8 mouse cellular contexts compared by ENCODE assay signal in the genomic region with DNA sequence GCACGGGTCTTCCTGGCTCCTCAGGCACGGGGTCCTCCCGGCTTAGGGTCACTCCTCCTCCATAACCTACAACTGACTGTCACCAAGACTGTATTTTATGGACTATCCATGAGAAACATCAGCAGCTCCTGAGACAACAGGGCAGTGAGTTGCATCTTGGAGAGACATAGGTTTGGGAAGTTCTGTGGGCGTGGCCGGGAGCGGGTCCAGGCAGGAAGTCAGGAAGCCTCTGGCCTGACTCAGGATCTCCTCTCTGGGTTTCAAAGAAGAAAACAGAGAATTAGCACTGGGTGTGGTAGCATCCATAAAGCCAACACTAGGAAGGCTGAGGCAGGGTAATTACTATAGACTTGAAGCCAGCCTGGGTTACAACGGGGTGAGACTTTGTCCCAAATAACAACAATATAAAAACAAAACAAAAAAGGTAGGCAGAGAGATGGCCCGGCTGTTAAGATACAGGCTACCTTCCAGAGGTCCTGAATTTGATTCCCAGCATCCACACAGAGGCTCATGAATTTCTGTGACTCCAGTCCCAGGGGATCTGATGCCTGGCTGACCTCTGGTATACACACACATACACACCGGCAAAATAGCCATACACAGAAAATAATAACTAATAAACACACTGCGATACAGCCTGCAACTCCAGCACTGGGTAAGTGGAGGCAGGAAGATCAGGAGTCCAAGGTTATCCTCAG. TPM values are rescaled to one million over a fixed set of nuclear protein-coding genes. Genes with fewer than 3 reads are reported as not detected.
DNase-seq lines count a peak whose midpoint lies in the region; ATAC-seq lines count a peak whose summit lies in the region.

No protein-coding gene starts in this region.

- DNase-seq in adrenal gland, postnatal 14 days: peak; percentile 52
- no peak for DNase-seq in adrenal gland, adult 18-20 months (ENCODE audit: low spot score in 2 of 2)
- DNase-seq in natural killer cell, adult 2 months (ENCODE audit: low spot score in 2 of 2): no peak
- no peak for DNase-seq in layer of hippocampus, postnatal 10 days (ENCODE audit: low spot score in 2 of 2)
- no peak for DNase-seq in cerebellum, adult 11-12 months

- no peak for ATAC-seq in embryonic facial prominence, embryonic 15.5 days (ENCODE audit: insufficient number of reproducible peaks, low FRiP score, low TSS enrichment, low read depth)
- ATAC-seq in intestine, embryonic 16.5 days: no peak
- ATAC-seq in lung, embryonic 15.5 days (ENCODE audit: borderline replicate concordance, extremely low read depth, low FRiP score, low TSS enrichment): no peak; the same call in 1 of the 2 replicates

- H3K27me3 ChIP-seq in embryonic facial prominence, embryonic 15.5 days: no peaks in the 10 kb centered on the region
- no peaks in the 10 kb centered on the region for H3K27me3 ChIP-seq in intestine, embryonic 16.5 days (replicated peaks; ENCODE audit: control insufficient read depth, insufficient read depth, low read length)
- no peaks in the 10 kb centered on the region for H3K27me3 ChIP-seq in lung, embryonic 15.5 days

- no peak overlapping the region for H3K4me2 ChIP-seq in embryonic facial prominence, embryonic 15.5 days (replicated peaks)
- no peak overlapping the region for H3K4me2 ChIP-seq in intestine, embryonic 16.5 days (ENCODE audit: low read depth, low read length)
- peak overlapping the region; percentile 36; the same call in 1 of the 2 replicates for H3K4me2 ChIP-seq in lung, embryonic 15.5 days

- H3K27ac ChIP-seq in embryonic facial prominence, embryonic 15.5 days (replicated peaks): peak overlapping the region; percentile 82; the same call in 1 of the 2 replicates
- H3K27ac ChIP-seq in intestine, embryonic 16.5 days (ENCODE audit: low read length): peak overlapping the region; percentile 37; the same call in 1 of the 2 replicates
- H3K27ac ChIP-seq in lung, embryonic 15.5 days: peak overlapping the region; percentile 63

- WGBS in embryonic facial prominence, embryonic 15.5 days: 53% methylated on average over 10 of the region's 10 CpGs
- 48% methylated on average over 10 of the region's 10 CpGs for WGBS in intestine, embryonic 16.5 days
- 40% methylated on average over 10 of the region's 10 CpGs for WGBS in lung, embryonic 15.5 days

- H3K4me1 ChIP-seq in embryonic facial prominence, embryonic 15.5 days: peaks cover 18% of the 10 kb centered on the region
- H3K4me1 ChIP-seq in intestine, embryonic 16.5 days (ENCODE audit: control insufficient read depth, insufficient read depth, low read length): peaks cover 17% of the 10 kb centered on the region
- H3K4me1 ChIP-seq in lung, embryonic 15.5 days: peaks cover 19% of the 10 kb centered on the region

- no peak overlapping the region for H3K9ac ChIP-seq in embryonic facial prominence, embryonic 15.5 days
- no peak overlapping the region for H3K9ac ChIP-seq in intestine, embryonic 16.5 days (ENCODE audit: low read depth, low read length)
- H3K9ac ChIP-seq in lung, embryonic 15.5 days: peak overlapping the region; percentile 2; the same call in 1 of the 2 replicates

- no peaks in the 10 kb centered on the region for H3K9me3 ChIP-seq in embryonic facial prominence, embryonic 15.5 days (replicated peaks)
- H3K9me3 ChIP-seq in intestine, embryonic 16.5 days (ENCODE audit: control insufficient read depth, low read length): 0 out of 2 replicates have a peak, but pooled peaks cover 4% of the 10 kb centered on the region
- H3K9me3 ChIP-seq in lung, embryonic 15.5 days: no peaks in the 10 kb centered on the region

- no peaks in the 10 kb centered on the region for H3K36me3 ChIP-seq in embryonic facial prominence, embryonic 15.5 days
- no peaks in the 10 kb centered on the region for H3K36me3 ChIP-seq in intestine, embryonic 16.5 days (ENCODE audit: control insufficient read depth, insufficient read depth, low read length)
- no peaks in the 10 kb centered on the region for H3K36me3 ChIP-seq in lung, embryonic 15.5 days

- H3K4me3 ChIP-seq in embryonic facial prominence, embryonic 15.5 days (replicated peaks): no peak overlapping the region
- no peak overlapping the region for H3K4me3 ChIP-seq in intestine, embryonic 16.5 days (ENCODE audit: low read length)
- no peak overlapping the region for H3K4me3 ChIP-seq in lung, embryonic 15.5 days

RNA-seq across cellular contexts. Expression of gene Coro1c, which starts 21.5 kb away (rescaled TPM):
- total RNA-seq in adrenal gland, postnatal 14 days (2021): 52.9 and 58.0 TPM in 2 replicates
- 10 to 100 TPM; 43.9 to 56.3 TPM for total RNA-seq in adrenal gland, adult 18-20 months (2021)
- 99.0 and 101 TPM in 2 replicates for polyA plus RNA-seq in embryonic facial prominence, embryonic 15.5 days (2015; fragmentation: Nextera tagmentation; extraction: Ambion mirVana)
- 175 and 183 TPM in 2 replicates for polyA plus RNA-seq in intestine, embryonic 16.5 days (2015; fragmentation: Nextera tagmentation; extraction: Ambion mirVana)
- polyA plus RNA-seq in lung, embryonic 15.5 days (2015; fragmentation: Nextera tagmentation; extraction: Ambion mirVana): 143 and 144 TPM in 2 replicates
- total RNA-seq in layer of hippocampus, postnatal 10 days (2021): 100 to 1,000 TPM; 104 TPM
